Mouse (Mus musculus) adrenal gland, adult (tissue): Measurements from ENCODE around the gene 1110051M20Rik.
A peak's percentile ranks its signal among the peaks of the same experiment; 100 is the strongest.

Source experiments
- DNase-seq, 2 experiments: peaks; one replicate each; pipeline ENCODE4 v3.0.0; 2022 to 2023; ENCODE audit warnings: low spot score in 1 of 2; ENCODE audit not compliant: inconsistent age in 2 of 2

1110051M20Rik gene

DNA sequence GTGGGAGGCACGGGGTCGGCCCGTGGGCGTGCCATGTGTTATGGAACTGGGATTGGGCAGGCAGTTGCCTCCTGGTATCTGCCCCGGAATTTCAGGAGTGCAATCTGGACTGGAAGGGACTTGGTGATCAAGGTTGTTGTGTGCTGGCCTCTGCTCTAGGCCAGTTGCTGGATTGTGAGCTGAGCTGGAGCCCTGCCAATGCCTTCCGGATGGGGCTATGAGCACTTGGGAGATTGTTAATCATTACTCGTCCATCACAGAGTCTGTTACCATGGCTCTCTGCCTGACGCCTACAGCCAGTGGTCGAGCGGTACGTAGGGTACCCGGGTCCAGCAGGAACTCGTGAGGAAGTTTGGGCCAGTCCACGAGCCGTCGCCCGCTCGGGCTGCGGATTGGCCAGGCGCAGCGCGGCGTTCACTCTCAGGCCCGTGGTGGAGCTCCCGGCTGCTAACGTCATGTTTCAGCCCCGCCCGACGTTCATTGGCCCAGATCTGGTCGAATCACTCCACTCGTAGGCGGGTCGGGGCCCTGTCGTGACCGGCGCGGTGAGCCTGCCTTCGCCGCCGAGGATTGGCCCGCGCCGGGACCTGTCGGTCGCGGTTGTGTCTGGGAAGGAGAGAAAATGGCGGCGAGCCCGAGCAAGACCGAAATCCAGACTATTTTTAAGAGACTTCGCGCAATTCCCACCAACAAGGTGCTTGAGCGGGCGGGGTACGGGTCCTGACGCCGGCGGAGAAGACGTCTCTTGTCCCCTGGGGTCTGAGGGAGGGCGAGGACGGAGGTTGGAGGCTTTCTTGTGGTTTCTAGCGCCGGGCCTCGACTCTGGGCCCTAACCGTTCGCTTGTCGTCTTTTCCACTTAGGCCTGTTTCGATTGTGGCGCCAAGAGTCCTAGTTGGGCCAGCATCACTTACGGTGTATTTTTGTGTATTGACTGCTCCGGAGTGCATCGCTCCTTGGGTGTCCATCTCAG lies 179.5 kb downstream of the 1110051M20Rik start, which contains the start of gene Arfgap2:
Arfgap2 (plus strand) TSS at position 264 of the 971 bp plus-strand sequence.
- DNase-seq = peak; percentile 99

- peak in 1 of 2 experiments; percentile 76 for DNase-seq
Measured at GRCm38 (mm10) chr2:91263692-91264660, 180.5 kb downstream of the 1110051M20Rik start.

GRCm38 (mm10) chr2:91259493-91259892 lies 185.0 kb downstream of the 1110051M20Rik start:
- no peak for DNase-seq

- DNase-seq = peak in 1 of 2 experiments; percentile 76
Measured at GRCm38 (mm10) chr2:91258830-91259229, 185.7 kb downstream of the 1110051M20Rik start.

- DNase-seq = peak in 1 of 2 experiments; percentile 74
Measured at GRCm38 (mm10) chr2:91258054-91258453, 186.4 kb downstream of the 1110051M20Rik start.

- peak; percentile 66 to 87 for DNase-seq
Measured at GRCm38 (mm10) chr2:91257126-91257980, 187.2 kb downstream of the 1110051M20Rik start.

DNA sequence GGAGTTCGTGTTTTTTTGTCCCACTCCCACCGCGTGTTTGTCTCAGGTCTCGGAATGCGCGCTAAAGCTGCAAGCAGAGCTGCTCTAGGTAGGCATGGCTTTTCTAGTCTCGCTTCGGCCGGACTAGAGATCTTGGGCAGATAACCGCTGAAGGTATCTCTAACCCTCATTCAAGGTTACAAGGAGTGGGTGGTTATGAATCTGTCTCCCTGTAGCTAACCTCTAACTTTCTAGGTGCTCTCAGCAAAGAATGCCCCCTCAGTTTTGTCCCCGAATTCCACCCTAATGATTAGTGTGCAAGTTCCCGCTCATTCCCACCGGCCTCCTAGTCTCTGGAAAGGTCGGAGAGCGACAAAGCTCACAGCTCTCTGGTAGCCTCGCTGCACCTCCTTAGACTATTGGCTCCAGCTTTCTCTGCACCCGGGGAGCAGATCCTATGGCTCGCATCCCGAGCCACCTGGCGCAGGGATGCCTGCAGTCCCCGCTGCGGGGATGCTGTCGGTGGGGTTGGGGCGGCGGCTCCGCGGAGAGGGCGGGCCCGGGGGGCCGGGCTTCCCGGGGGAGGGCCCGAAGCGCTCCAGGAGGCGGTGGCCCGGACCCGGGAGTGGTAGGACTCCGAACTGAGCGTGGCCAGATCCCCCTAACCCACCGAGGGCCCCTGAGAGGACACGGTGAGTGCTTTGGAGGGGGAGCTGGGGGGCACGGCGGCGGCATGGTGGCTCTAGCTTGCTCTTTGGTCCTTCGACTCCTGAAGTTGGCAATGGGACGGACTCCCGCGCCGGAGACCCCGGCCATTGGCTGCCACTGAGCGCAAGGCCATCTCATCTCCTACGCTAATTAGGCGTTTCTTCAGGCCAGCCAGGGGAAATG lies 188.0 kb downstream of the 1110051M20Rik start:
- DNase-seq = peak; percentile 81 to 94

DNA sequence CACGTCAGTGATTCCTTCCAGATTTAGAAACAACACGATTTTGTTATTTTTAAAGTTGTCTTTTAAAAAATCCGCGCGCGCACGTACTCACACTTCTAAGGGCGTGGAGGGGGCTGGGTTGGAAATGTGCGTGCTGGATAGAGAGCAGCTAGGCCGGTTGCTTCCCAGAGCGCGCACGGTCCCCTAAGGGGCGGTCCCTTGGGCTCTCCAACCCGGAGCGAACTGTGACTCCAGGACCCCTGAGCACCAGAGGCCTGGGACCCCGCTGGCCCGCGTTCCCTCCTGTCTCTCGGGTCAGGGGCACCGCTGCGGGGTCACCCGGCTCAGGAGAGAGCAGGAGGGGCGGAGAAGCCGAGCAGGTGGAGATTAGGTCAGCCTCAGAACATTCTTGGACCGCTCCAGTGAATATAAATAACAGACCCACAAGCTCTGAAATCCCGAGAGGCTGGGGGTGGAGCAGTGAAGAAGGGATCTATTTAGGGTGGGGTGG lies 188.8 kb downstream of the 1110051M20Rik start, which contains the start of gene Pacsin3:
Pacsin3 (plus strand) TSS at position 294 of the 490 bp plus-strand sequence.
- peak in 1 of 2 experiments; percentile 63 for DNase-seq

GRCm38 (mm10) chr2:91254725-91255380 lies 189.7 kb downstream of the 1110051M20Rik start:
- no peak for DNase-seq

DNA sequence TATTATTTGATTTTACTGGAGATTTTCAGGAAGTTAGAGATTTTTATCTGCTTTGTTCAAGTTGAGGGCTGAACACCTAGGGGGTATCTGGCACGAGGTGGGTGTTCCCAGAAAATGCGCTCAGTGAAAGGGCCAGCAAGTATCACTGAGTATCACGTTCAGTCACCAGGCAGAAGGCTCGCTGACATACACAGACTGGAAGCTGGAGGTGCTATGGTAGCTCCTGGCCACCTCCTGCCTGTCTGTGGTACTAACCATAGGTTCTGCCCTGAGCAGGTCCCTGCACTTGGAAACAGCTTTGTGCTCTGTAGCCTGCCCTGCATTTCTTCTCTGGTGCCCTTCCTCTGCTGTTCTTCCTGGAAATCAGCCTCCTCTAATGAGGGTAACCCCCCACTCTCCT lies 192.0 kb downstream of the 1110051M20Rik start:
- DNase-seq = no peak

DNA sequence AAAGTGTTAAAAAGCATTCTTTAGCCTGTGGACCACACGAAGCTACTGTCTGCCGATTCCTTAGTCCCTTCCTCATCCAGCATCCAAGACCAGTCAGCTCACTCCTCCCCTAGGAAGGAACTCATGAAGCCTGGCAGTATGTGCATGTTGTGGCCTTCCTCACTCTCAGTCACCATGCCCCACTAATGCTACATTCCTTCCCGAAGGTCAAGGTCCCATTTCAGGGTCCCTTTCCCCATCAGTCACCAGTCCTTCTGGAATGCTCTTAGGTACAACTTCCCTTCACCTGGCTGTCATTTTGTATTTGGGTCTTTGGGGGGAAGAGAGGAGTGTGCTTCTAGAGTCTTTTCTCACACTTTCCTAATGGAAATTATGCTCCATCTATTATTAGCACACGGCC lies 192.5 kb downstream of the 1110051M20Rik start:
- peak in 1 of 2 experiments; percentile 81 for DNase-seq

DNA sequence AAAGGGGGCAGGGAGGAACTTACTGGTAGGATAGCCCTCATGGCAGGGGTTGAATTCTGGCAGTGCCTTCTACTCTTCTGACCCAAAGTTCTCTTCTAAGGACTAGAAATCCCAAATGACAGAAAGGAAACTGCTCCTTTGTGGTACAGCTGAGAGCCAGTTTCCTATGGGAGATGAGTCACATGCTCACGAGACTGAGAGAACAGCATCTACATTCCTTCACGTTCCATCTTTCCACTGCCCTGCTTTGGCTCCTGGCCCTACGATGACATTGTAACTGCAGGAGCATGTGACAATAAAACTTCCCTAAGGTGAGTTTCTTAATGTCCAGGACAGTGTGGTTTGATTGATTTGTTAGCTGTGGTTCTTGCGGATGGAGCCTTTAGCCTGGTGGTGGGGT lies 196.1 kb downstream of the 1110051M20Rik start:
- DNase-seq = no peak

- DNase-seq = no peak
Measured at GRCm38 (mm10) chr2:91244557-91245228, 199.8 kb downstream of the 1110051M20Rik start.

DNA sequence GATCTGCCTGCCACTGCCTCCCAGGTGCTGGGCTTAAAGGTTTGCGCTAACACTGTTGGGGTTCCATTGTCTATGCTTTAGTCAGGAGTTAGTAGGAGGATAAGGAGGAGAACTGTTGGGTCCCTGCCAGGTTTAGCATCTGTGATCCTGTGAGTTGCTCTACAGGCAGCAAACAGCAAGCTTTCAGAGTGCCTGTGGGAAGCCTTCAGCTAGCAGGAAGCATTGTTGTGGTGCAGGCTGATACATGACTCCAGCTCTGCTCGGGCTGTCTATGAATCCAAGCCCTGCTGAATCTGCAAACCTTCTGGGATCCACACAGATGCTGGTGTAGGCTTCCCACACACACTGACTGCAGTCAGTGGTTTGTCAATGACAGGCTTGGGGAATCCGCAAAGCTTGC lies 201.1 kb downstream of the 1110051M20Rik start:
- peak in 1 of 2 experiments; percentile 39 for DNase-seq

GRCm38 (mm10) chr2:91242547-91242946 lies 202.0 kb downstream of the 1110051M20Rik start:
- peak in 1 of 2 experiments; percentile 53 for DNase-seq

- peak in 1 of 2 experiments; percentile 76 for DNase-seq
Measured at GRCm38 (mm10) chr2:91237511-91238080, 206.9 kb downstream of the 1110051M20Rik start.
